Mouse (Mus musculus) lung, adult 2 months (tissue): ENCODE measurements around the gene Zfp735. TPM values are rescaled to one million over a fixed set of nuclear protein-coding genes. Genes with fewer than 3 reads are reported as not detected.

Experiments
- DNase-seq: peaks from one replicate; pipeline ENCODE4 v3.0.0; 2022
- H3K4me1 ChIP-seq: fragments of 200-500 bp; 2 replicates; pipeline ENCODE4 v1.6.1; 2011; ENCODE audit warnings: low read length; ENCODE audit not compliant: control insufficient read depth, insufficient read depth
- H3K4me3 ChIP-seq: fragments of 200-500 bp; replicated peaks from 2 replicates; pipeline ENCODE3; 2011; ENCODE audit warnings: low read depth, mild to moderate bottlenecking, control low read depth, low read length; ENCODE audit errors: extremely low read depth
- CTCF ChIP-seq: fragments of 200-500 bp; IDR thresholded peaks from 2 replicates; pipeline ENCODE4 v1.5.1; 2011; ENCODE audit warnings: mild to moderate bottlenecking, low read length, control low read depth; ENCODE audit not compliant: insufficient read depth
- POLR2A ChIP-seq: fragments of 200-500 bp; IDR thresholded peaks from 2 replicates; pipeline ENCODE4 v1.6.1; 2011; ENCODE audit warnings: low read depth, mild to moderate bottlenecking, control low read depth, low read length, borderline replicate concordance; ENCODE audit errors: extremely low read depth
- WGBS: fragments of 180-500 bp; shearing (Covaris S2); methylation state at CpG from one replicate; pipeline ENCODE4 v1.1.7; 2018; 5-methylcytosine and 5-hydroxymethylcytosine counted together
- polyA plus RNA-seq: library from polyadenylated mRNA; depleted of rRNA; stranded (reverse); fragments of >200 nt; gene quantifications from 2 replicates; pipeline ENCODE4 v1.2.3, GENCODE M21; 2012; rRNA removed

Zfp735 gene
- not detected in 2 replicates for polyA plus RNA-seq

DNA sequence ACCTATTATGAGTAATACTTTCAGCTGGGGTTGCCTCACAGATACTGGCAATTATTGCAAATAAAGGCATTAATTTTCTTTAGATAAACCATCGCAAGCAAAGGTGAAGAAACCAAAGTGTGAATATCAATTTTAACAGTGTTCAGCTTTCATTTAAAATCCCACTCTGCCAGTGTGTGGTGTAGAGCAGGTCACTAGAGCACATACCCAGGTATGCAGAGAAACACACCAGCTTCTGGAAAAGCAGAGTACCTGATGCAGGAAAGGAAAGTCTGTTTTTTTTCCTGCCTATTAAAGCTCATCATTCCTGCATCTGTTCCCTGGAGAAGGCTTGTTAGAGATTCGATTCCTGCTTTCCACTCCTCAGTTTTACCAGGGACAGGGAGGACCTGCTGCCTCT lies at the start of gene Zfp735:
Gene Zfp735, plus strand, starts transcription at position 301 of the 400 bp plus-strand sequence.
- no peak for DNase-seq
- Histone ChIP-seq H3K4me1 (no peaks in the 10 kb centered on the region), H3K4me3 (no peak within 1 kb of the TSS)
- WGBS: 70% methylated on average over 2 of the region's 2 CpGs
- TF ChIP-seq POLR2A (no peak), CTCF (no peak)

DNA sequence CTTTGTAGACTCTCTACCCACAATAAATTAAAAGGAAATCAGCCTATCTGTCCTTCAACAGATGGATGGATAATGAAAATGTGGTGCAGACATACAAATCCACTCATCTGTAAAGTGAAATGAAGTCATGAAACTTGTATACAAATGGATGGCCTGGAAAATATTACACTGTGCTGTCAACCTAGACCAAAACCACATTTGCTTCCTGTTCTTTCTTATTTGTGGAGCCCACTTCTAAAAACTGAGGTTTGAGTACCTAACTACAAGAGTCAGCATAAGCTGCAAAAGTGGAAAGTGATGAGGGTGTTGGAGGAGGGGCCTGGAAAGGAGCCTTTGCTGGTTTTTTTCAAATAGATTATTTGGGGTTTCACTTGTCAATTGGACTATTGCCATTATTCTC lies 70.5 kb downstream of the Zfp735 start:
- TF ChIP-seq POLR2A (no peak), CTCF (no peak)
- DNase-seq: no peak
- H3K4me3 ChIP-seq: no peak overlapping the region
- no peaks in the 10 kb centered on the region for H3K4me1 ChIP-seq

Other genes with a start within 250 kb of the Zfp735 start
- not detected in 2 replicates for gene Olfr380, start 231.3 kb upstream of the Zfp735 start, polyA plus RNA-seq
- not detected in 2 replicates for gene Olfr381, start 197.2 kb upstream of the Zfp735 start, polyA plus RNA-seq
- gene Olfr382, start 171.6 kb upstream of the Zfp735 start, polyA plus RNA-seq: not detected in 2 replicates
- gene Olfr385, start 95.8 kb upstream of the Zfp735 start, polyA plus RNA-seq: not detected in 2 replicates
- gene Olfr384, start 90.2 kb upstream of the Zfp735 start, polyA plus RNA-seq: not detected in 2 replicates
- gene Olfr389, start 91.9 kb downstream of the Zfp735 start, polyA plus RNA-seq: not detected in 2 replicates
- gene Olfr390, start 94.2 kb downstream of the Zfp735 start, polyA plus RNA-seq: not detected in 2 replicates
- not detected in 2 replicates for gene Olfr391-ps, start 114.3 kb downstream of the Zfp735 start, polyA plus RNA-seq
- not detected in 2 replicates for gene Olfr392, start 128.3 kb downstream of the Zfp735 start, polyA plus RNA-seq
- not detected in 2 replicates for gene Olfr393, start 162.7 kb downstream of the Zfp735 start, polyA plus RNA-seq
- gene Olfr394, start 202.0 kb downstream of the Zfp735 start, polyA plus RNA-seq: not detected in 2 replicates
- gene Olfr395, start 220.5 kb downstream of the Zfp735 start, polyA plus RNA-seq: not detected in 2 replicates
- gene Olfr23, start 247.9 kb downstream of the Zfp735 start, polyA plus RNA-seq: not detected in 2 replicates